Comparison of ENCODE assay signal across 20 mouse cellular contexts in the genomic region with DNA sequence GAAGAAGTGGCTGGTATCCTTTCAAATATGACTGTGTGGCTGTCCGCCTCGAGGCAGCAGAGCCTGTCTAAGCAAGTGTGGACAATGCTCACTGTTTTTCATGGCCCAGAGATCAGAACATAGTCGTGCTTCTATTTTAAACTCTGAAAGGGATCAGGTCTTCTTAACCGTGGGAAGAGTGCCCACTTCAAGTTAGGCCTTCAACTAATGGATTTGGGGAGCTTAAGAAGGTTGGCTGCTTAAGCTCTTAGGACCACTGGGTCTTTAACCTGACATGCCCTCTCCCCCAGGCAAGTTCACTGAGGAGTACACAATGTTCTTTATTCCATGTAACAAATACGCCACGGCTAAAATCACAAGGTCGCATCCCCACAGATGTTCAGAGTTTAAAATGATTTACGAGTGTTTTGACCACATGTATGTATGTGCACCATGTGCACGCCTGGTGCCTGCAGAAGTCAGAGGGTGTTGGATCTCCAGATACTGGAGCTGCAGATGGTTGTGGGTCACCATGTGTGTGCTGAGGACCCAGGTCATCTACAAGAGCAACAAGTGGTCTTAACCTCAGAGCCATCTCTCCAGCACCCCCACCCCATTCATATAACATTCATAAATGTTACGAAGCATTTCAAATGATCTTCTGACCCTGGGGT. TPM values are rescaled to one million over a fixed set of nuclear protein-coding genes. Genes with fewer than 3 reads are reported as not detected.
DNase-seq lines count a peak whose midpoint lies in the region; ATAC-seq and TF ChIP-seq lines count a peak whose summit lies in the region.
"Had no signal": no experiment of that assay in that cellular context is flagged by ENCODE, and none has a peak within 500 bp of the region (broad histone marks: within the 10 kb centered on the region; RNA-seq: fewer than 3 reads in every experiment).

No protein-coding gene starts in this region.

- ATAC-seq in kidney, embryonic 15.5 days (replicated peaks; ENCODE audit: low FRiP score) = peak; percentile 57; the same call in 1 of the 2 replicates
- no peak for ATAC-seq in limb, embryonic 14.5 days (ENCODE audit: low FRiP score, low read depth)
- ATAC-seq in CD4-positive, CD25-positive, alpha-beta regulatory T cell, adult 4 months = no peak
- ATAC-seq: forebrain, embryonic 16.5 days; lung, postnatal 0 days had no signal

- H3K4me2 ChIP-seq in kidney, embryonic 15.5 days = no peak overlapping the region
- H3K4me2 ChIP-seq in limb, embryonic 14.5 days (replicated peaks; ENCODE audit: low read depth, low read length, severe bottlenecking) = no peak overlapping the region
- H3K4me2 ChIP-seq: liver, embryonic 15.5 days; neural tube, embryonic 13.5 days had no signal

- no peak for TF ChIP-seq CTCF in MEL (IDR thresholded peaks at IDR 0.05 in 2 of 3, conservative IDR thresholded peaks at IDR 0.05 in 1 of 3; ENCODE audit: control insufficient read depth in 1 of 3, insufficient read depth in 1 of 3, low read depth in 2 of 3, low read length in 3 of 3, poor library complexity in 1 of 3, severe bottlenecking in 1 of 3)

- H3K9me3 ChIP-seq in kidney, embryonic 15.5 days (replicated peaks) = peaks cover 16% of the 10 kb centered on the region; the same call in 1 of the 2 replicates
- no peaks in the 10 kb centered on the region for H3K9me3 ChIP-seq in MEL (replicated peaks; ENCODE audit: insufficient read depth, low read length)
- H3K9me3 ChIP-seq in limb, embryonic 14.5 days (ENCODE audit: control insufficient read depth, low read length) = peaks cover 9% of the 10 kb centered on the region
- H3K9me3 ChIP-seq: liver, embryonic 15.5 days; megakaryocyte, embryonic 14.5 days had no signal

- H3K4me3 ChIP-seq in kidney, embryonic 15.5 days (replicated peaks) = no peak overlapping the region
- no peak overlapping the region for H3K4me3 ChIP-seq in MEL (ENCODE audit: control insufficient read depth in 1 of 2, insufficient read depth in 1 of 2, low read depth in 2 of 2, low read length in 2 of 2)
- H3K4me3 ChIP-seq in limb, embryonic 14.5 days (replicated peaks; ENCODE audit: low read length) = no peak overlapping the region
- H3K4me3 ChIP-seq: layer of hippocampus, adult 2 months; liver, embryonic 15.5 days; megakaryocyte, embryonic 14.5 days; neural tube, embryonic 13.5 days had no signal

- peak; percentile 40 to 49 for DNase-seq in adrenal gland, adult (ENCODE audit: inconsistent age in 2 of 2, low spot score in 1 of 2)
- DNase-seq in adrenal gland, adult 2 months = no peak
- no peak for DNase-seq in kidney, postnatal 10 days
- DNase-seq in MEL (ENCODE audit: low read depth, low spot score) = no peak
- no peak for DNase-seq in limb, embryonic 14.5 days (ENCODE audit: low spot score)
- no peak for DNase-seq in urinary bladder, postnatal 14 days (ENCODE audit: low spot score)
- DNase-seq: adrenal gland, adult 8-10 months; cerebellum, postnatal 14 days; embryo, embryonic 11 days; heart, adult 18-20 months; right cerebral cortex, postnatal 4 days; thymus, postnatal 14 days had no signal

- 38% methylated on average over 10 of the region's 10 CpGs for WGBS in kidney, embryonic 15.5 days
- WGBS in limb, embryonic 14.5 days = 53% methylated on average over 10 of the region's 10 CpGs

- TF ChIP-seq RAD21 in MEL (IDR thresholded peaks at IDR 0.05; ENCODE audit: low read depth, low read length) = no peak

- H3K27ac ChIP-seq in kidney, embryonic 15.5 days = peak overlapping the region; percentile 80
- H3K27ac ChIP-seq in MEL (ENCODE audit: control insufficient read depth, low read depth, low read length) = no peak overlapping the region
- H3K27ac ChIP-seq in limb, embryonic 14.5 days (replicated peaks; ENCODE audit: low read depth, low read length) = peak overlapping the region; percentile 9; the same call in 1 of the 2 replicates
- H3K27ac ChIP-seq: layer of hippocampus, adult 2 months; liver, embryonic 15.5 days; neural tube, embryonic 13.5 days had no signal

- H3K9ac ChIP-seq in kidney, embryonic 15.5 days = no peak overlapping the region
- no peak overlapping the region for H3K9ac ChIP-seq in MEL (ENCODE audit: control insufficient read depth, low read depth, low read length, poor library complexity, severe bottlenecking)
- no peak overlapping the region for H3K9ac ChIP-seq in limb, embryonic 14.5 days (ENCODE audit: low read depth, low read length, severe bottlenecking)
- H3K9ac ChIP-seq: liver, embryonic 15.5 days; neural tube, embryonic 13.5 days had no signal

- H3K36me3 ChIP-seq in kidney, embryonic 15.5 days = peaks cover 36% of the 10 kb centered on the region
- no peaks in the 10 kb centered on the region for H3K36me3 ChIP-seq in MEL (ENCODE audit: control insufficient read depth in 1 of 2, insufficient read depth in 2 of 2, low read length in 2 of 2)
- H3K36me3 ChIP-seq in limb, embryonic 14.5 days (ENCODE audit: control insufficient read depth, insufficient read depth, low read length) = peaks cover 29% of the 10 kb centered on the region

- no peak for TF ChIP-seq POLR2A in MEL (IDR thresholded peaks at IDR 0.05; ENCODE audit: control insufficient read depth in 1 of 2, insufficient read depth in 1 of 2, low read depth in 1 of 2, low read length in 2 of 2, poor library complexity in 1 of 2)
- no peak for TF ChIP-seq POLR2A in limb, embryonic 14.5 days (IDR thresholded peaks at IDR 0.05; ENCODE audit: borderline replicate concordance, extremely low read depth, insufficient read depth, insufficient read length)

- H3K79me2 ChIP-seq in MEL (ENCODE audit: control insufficient read depth, insufficient read depth, low read length, poor library complexity) = no peaks in the 10 kb centered on the region

- H3K4me1 ChIP-seq in kidney, embryonic 15.5 days = peaks cover 35% of the 10 kb centered on the region
- no peaks in the 10 kb centered on the region for H3K4me1 ChIP-seq in MEL (ENCODE audit: control insufficient read depth in 1 of 2, insufficient read depth in 2 of 2, low read length in 2 of 2)
- peaks cover 27% of the 10 kb centered on the region for H3K4me1 ChIP-seq in limb, embryonic 14.5 days (ENCODE audit: control insufficient read depth, insufficient read depth, low read length)
- H3K4me1 ChIP-seq: liver, embryonic 15.5 days had no signal

- no peaks in the 10 kb centered on the region for H3K27me3 ChIP-seq in kidney, embryonic 15.5 days
- no peaks in the 10 kb centered on the region for H3K27me3 ChIP-seq in MEL (ENCODE audit: control insufficient read depth in 1 of 2, insufficient read depth in 2 of 2, low read length in 2 of 2)
- H3K27me3 ChIP-seq in limb, embryonic 14.5 days (ENCODE audit: control insufficient read depth, insufficient read depth, low read length) = no peaks in the 10 kb centered on the region
- H3K27me3 ChIP-seq: liver, embryonic 15.5 days; neural tube, embryonic 13.5 days had no signal

- no peak for TF ChIP-seq EP300 in MEL (IDR thresholded peaks at IDR 0.05; ENCODE audit: low read depth in 1 of 2, low read length in 2 of 2)

TF ChIP-seq in MEL, 35 proteins besides CTCF, POLR2A, EP300 and RAD21 (continues in another document):
- TF ChIP-seq ETS1 (IDR thresholded peaks at IDR 0.05; ENCODE audit: low read depth, low read length) = no peak

RNA-seq across cellular contexts. Expression of a gene that starts 9.1 kb away (rescaled TPM):
- 1 to 10 TPM; 1.2 to 2.5 TPM for total RNA-seq in adrenal gland, adult 2 months (2021)
- polyA plus RNA-seq in adrenal gland, adult 2 months (2012; rRNA removed) = 0.29 and 0.57 TPM in 2 replicates
- polyA plus RNA-seq in kidney, embryonic 15.5 days (2015; fragmentation: Nextera tagmentation; extraction: Ambion mirVana) = 2.8 and 3.4 TPM in 2 replicates
- 0.03 and 0.04 TPM in 2 replicates for total RNA-seq in MEL (2012; rRNA removed)
- under 1 TPM in 1 of 2 experiments, not detected in 1; 0.39 TPM for polyA plus RNA-seq in MEL (2012; ENCODE audit: insufficient read depth in 1 of 2, insufficient read length in 2 of 2, low read depth in 1 of 2, low replicate concordance in 2 of 2, missing spikeins in 1 of 2)
- polyA plus RNA-seq in limb, embryonic 14.5 days (2012; rRNA removed) = 0.65 and 0.75 TPM in 2 replicates
- 1.5 and 1.6 TPM in 2 replicates for polyA plus RNA-seq in limb, embryonic 14.5 days (2014; fragmentation: Nextera tagmentation; extraction: Ambion mirVana)
- under 1 TPM; 0.39 to 0.65 TPM for polyA plus RNA-seq in CD4-positive, CD25-positive, alpha-beta regulatory T cell, adult 4 months (2017; shearing (Covaris generic))

RNA-seq across cellular contexts. Expression of a gene that starts 9.2 kb away (rescaled TPM):
- total RNA-seq in adrenal gland, adult 2 months (2021) = 10 to 100 TPM; 32.2 to 33.3 TPM
- polyA plus RNA-seq in adrenal gland, adult 2 months (2012; rRNA removed) = 3.9 and 6.0 TPM in 2 replicates
- polyA plus RNA-seq in kidney, embryonic 15.5 days (2015; fragmentation: Nextera tagmentation; extraction: Ambion mirVana) = 59.5 and 65.4 TPM in 2 replicates
- total RNA-seq in MEL (2012; rRNA removed) = 51.2 and 54.5 TPM in 2 replicates
- polyA plus RNA-seq in MEL (2012; ENCODE audit: insufficient read depth in 1 of 2, insufficient read length in 2 of 2, low read depth in 1 of 2, low replicate concordance in 2 of 2, missing spikeins in 1 of 2) = 10 to 100 TPM in 1 of 2 experiments, not detected in 1; 47.4 TPM
- polyA plus RNA-seq in limb, embryonic 14.5 days (2012; rRNA removed) = 20.2 and 32.3 TPM in 2 replicates
- polyA plus RNA-seq in limb, embryonic 14.5 days (2014; fragmentation: Nextera tagmentation; extraction: Ambion mirVana) = 40.6 and 45.3 TPM in 2 replicates
- 10 to 100 TPM; 55.7 to 59.0 TPM for polyA plus RNA-seq in CD4-positive, CD25-positive, alpha-beta regulatory T cell, adult 4 months (2017; shearing (Covaris generic))

RNA-seq across cellular contexts. Expression of a gene that starts 27.1 kb away (rescaled TPM):
- 10 to 100 TPM in 1 of 2 experiments, 1 to 10 TPM in 1; 7.8 to 15.9 TPM for total RNA-seq in adrenal gland, adult 2 months (2021)
- 2.0 and 2.2 TPM in 2 replicates for polyA plus RNA-seq in adrenal gland, adult 2 months (2012; rRNA removed)
- 8.7 and 9.6 TPM in 2 replicates for polyA plus RNA-seq in kidney, embryonic 15.5 days (2015; fragmentation: Nextera tagmentation; extraction: Ambion mirVana)
- total RNA-seq in MEL (2012; rRNA removed) = 7.3 and 8.5 TPM in 2 replicates
- polyA plus RNA-seq in MEL (2012; ENCODE audit: insufficient read depth in 1 of 2, insufficient read length in 2 of 2, low read depth in 1 of 2, low replicate concordance in 2 of 2, missing spikeins in 1 of 2) = 1 to 10 TPM in 1 of 2 experiments, not detected in 1; 8.6 TPM
- polyA plus RNA-seq in limb, embryonic 14.5 days (2012; rRNA removed) = 11.3 and 12.3 TPM in 2 replicates
- polyA plus RNA-seq in limb, embryonic 14.5 days (2014; fragmentation: Nextera tagmentation; extraction: Ambion mirVana) = 8.6 and 9.3 TPM in 2 replicates
- polyA plus RNA-seq in CD4-positive, CD25-positive, alpha-beta regulatory T cell, adult 4 months (2017; shearing (Covaris generic)) = 10 to 100 TPM; 11.9 to 17.2 TPM

RNA-seq across cellular contexts. Expression of a gene that starts 41.7 kb away (rescaled TPM):
- total RNA-seq in adrenal gland, adult 2 months (2021) = 10 to 100 TPM; 71.0 to 95.8 TPM
- 25.3 and 26.6 TPM in 2 replicates for polyA plus RNA-seq in adrenal gland, adult 2 months (2012; rRNA removed)
- polyA plus RNA-seq in kidney, embryonic 15.5 days (2015; fragmentation: Nextera tagmentation; extraction: Ambion mirVana) = 22.3 and 23.0 TPM in 2 replicates
- total RNA-seq in MEL (2012; rRNA removed) = 19.0 and 23.4 TPM in 2 replicates
- 10 to 100 TPM in 1 of 2 experiments, not detected in 1; 32.2 TPM for polyA plus RNA-seq in MEL (2012; ENCODE audit: insufficient read depth in 1 of 2, insufficient read length in 2 of 2, low read depth in 1 of 2, low replicate concordance in 2 of 2, missing spikeins in 1 of 2)
- polyA plus RNA-seq in limb, embryonic 14.5 days (2012; rRNA removed) = 47.4 and 49.0 TPM in 2 replicates
- polyA plus RNA-seq in limb, embryonic 14.5 days (2014; fragmentation: Nextera tagmentation; extraction: Ambion mirVana) = 22.0 and 22.2 TPM in 2 replicates
- polyA plus RNA-seq in CD4-positive, CD25-positive, alpha-beta regulatory T cell, adult 4 months (2017; shearing (Covaris generic)) = 10 to 100 TPM; 11.2 to 13.9 TPM

Comparison
In these comparisons a context has a peak if more than half of its experiments do, and no peak if none do; other contexts are left out.
1. DNase-seq: peak in adrenal gland, adult (2 of 2); none in adrenal gland, adult 2 months (single experiment), kidney, postnatal 10 days (single experiment), MEL (single experiment), limb, embryonic 14.5 days (single experiment) and urinary bladder, postnatal 14 days (single experiment).